Mouse (Mus musculus) olfactory bulb, adult 2 months (tissue): ENCODE results near the gene Gm9945.

Experiments
- CTCF ChIP-seq: fragments of 200-500 bp; IDR thresholded peaks from 2 replicates; pipeline ENCODE4 v1.5.1; 2012; ENCODE audit warnings: low read depth, mild to moderate bottlenecking, low read length, moderate library complexity; ENCODE audit not compliant: insufficient read depth
- POLR2A ChIP-seq: fragments of 200-500 bp; IDR thresholded peaks from 2 replicates; pipeline ENCODE4 v1.6.1; 2012; ENCODE audit warnings: mild to moderate bottlenecking, low read depth, low read length, moderate library complexity; ENCODE audit not compliant: insufficient read depth

DNA sequence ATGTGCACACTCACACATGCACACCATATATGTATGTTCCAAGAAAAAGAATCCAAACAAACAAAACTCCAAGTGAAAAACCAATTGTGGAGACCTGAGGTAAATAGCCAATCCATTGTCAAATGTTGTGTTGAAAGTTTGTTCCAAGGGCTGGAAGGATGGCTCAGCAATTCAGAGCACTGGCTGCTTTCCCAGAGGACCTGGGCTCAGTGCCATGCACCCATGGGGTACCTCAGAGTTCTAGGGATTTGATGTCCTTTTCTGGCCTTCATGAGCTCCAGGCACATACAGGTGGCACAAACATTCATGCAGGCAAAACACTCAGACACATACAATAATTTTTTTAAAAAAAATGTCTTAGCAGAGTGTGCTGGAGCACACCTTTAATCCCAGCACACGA lies 31.4 kb upstream of the Gm9945 start:
- TF ChIP-seq POLR2A = no peak
- TF ChIP-seq CTCF = no peak
